Mouse (Mus musculus) hindlimb bud, embryonic 11.5 days (tissue): Measurements from ENCODE around the gene Tppp.
"Not testable (repeated sequence)": the region's sequence is repeated elsewhere in the genome, so short reads cannot be mapped to it uniquely, and the experiment has no call there.

Source experiments
- DNase-seq: peaks from one replicate; pipeline ENCODE4 v3.0.0-alpha.2; 2012; ENCODE audit warnings: low read depth, low spot score; ENCODE audit errors: extremely low spot score

Gene Tppp

DNA sequence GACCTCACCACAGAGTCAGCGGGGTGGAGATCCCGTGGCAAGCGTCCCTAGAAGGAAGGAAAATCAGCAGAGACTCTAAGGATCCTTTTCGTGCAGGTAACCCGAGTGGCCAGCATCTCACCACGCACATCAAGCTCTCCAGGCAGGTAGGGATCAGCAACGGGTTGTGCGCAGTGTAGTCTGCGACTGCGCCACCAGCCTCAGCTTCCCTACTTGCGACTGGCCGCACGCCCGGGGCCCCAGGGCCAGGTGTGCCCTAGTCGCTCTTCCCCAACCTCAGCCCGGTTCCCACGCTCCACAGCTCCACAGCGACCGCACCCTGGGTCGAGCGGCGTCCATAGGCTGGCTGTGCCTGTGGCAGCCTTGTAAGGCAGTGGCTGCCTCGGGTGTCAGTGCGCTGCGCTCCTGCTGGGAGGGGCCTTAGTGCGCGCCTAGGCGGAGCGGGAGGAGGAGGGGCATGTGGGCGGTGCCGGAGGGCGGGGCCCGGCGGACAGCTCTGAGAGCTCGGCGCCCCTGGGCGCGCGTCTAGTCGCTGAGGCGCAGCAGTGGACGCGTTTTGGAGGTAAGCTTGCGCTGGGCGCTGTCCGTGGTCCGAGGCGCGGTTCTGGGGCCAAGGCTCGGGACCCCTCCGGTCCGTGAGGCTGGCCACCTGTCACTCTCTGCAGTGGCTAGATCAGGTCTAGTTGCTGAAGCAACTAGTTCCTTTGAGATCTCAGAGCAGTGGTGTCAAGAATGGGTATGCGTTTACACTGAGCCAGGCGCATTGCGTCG lies at the start of gene Tppp:
Tppp (plus strand) TSS at position 460 of the 771 bp plus-strand sequence.
- DNase-seq = peak; percentile 46

DNA sequence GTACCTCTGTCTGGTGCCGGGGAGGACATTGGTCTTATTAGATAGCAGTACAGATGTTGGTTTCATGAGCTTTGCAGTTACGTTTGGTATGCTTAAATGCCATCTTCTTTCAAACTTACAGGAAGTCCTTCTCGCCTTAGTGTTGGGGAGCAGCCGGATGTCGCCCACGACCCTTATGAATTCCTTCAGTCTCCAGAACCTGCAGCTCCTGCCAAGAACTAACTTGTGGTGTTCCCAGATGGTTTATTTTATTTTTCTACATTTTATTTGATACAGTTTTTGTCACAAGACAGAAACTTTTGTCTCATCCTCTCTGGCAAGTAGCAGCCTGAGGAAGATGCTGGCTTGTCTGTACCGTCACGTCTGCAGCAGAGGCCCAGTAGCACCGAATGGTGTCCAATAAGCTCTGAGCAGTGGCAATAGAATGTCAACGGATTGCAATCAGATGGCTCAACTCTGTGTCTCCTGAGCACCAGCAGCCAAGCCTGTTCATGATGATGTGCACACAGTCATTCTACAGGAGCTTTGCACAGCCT lies 49.0 kb upstream of the Tppp start:
- DNase-seq = no peak

DNA sequence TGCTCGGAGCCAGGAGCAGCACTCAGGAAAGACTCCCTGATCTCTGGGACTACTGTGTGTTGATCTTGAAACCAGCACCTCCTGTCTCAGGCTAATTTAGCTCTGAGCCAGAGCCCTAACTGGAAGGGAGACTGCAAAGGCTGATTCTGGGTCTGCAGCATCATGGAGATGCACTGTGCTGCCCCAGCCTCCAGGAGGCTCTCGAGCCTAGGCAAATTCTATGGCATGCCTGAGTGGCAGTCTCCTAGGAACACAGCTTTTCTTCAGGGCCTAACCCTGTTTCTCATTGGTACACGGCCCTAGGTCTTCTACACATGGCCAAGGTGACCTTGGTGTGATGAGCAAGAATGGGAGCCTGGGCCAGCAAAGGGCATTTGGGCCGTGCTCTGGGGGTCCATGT lies 48.0 kb upstream of the Tppp start:
- DNase-seq = no peak

DNA sequence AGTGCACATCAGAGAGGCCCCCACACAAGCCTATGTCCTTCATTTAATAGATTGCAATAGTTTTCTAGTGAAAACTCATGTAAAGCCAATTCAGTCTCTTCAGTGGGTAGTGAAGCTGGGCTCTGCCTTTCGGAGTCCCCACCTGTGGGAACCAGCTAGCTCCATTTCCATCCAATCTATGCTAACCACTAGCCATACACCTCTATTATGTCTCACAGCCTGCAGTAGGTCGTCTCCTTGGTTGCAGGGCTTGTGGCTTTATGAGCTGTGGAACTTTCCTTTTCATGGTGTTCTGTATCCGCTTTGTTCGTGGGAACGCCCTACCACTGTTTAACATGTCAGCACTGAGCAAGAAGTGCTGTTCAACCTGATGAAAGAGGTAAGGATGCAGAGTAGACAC lies 45.7 kb upstream of the Tppp start, which contains the start of gene Zdhhc11:
Zdhhc11 (plus strand) TSS at position 301 of the 400 bp plus-strand sequence.
- DNase-seq = no peak

DNA sequence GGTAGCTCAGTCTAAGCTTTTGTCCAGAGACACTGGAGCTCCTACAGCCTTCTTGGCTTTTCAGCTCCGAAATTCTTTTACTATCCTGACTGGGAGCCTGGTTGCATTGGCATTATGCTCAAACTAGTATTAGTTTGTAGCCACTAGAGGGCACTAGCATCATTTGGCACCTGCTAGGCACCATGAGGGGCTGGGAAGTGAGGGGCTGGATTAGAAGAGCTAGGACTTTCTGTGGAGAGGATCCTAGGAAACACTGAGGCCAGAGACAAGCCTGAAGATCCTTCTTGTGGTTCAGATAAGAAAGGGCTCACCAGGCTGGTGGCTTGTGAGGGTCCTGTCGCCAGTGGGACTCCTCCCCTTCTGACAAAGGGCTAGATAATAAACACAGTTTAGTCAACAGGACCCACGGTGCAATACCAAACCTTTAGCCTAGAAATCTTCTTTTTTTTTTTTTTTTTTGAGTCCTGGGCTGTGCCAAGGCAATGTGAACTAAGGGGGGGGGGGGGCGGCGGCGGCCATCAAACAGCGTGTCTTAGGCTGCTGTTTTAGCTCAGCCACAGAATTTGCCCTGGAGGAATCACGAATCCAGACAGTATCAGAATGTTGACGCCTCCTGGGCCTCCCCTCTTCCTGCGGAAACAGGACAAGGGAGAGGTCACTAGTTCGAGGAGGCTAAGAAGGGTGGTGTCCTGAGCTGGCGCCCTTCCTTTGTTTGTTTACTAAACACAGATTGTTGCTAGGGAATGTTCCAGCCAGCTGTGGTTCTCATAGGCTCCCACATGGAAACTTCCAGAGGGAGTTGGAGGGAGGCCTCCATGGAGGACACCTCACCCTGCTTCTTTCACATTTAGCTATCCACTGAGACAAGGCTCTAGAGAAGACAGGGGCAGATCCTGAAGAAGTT lies 38.4 kb upstream of the Tppp start:
- DNase-seq = peak; percentile 33

DNA sequence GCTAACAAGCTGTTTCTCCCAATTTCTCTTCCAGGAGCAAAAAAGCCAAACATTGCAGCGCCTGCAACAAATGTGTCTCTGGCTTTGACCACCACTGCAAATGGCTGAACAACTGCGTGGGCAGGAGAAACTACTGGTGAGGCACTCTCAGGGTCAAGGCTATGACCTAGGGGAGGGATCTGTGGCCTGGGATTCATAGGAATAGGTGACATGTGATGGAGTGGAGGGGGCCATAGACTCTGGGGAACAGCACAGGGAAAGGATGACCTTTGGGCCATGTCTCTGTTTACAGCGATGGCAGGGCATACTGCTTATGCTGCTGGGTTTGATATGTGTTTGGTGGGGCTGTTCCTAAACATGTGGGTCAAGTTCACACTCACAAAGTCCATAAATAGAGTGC lies 34.7 kb upstream of the Tppp start:
- DNase-seq = no peak

DNA sequence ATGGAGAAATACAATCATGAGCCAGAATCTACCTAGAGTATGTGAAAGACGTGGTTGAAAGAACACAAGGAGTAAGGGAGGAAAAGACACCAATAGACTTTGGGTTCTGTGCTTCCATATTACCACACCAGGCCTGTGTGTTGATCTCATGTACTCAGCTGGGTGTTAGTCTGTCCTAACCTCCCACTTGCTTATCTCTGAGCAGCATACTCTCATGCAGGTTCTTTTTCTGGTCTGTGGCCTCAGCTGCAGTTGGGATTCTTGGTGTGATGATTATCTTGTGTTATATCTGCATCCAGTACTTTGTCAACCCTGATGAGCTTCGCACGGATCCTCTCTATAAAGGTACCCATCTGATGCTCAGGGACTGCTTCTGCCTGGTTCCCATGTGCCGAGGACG lies 32.3 kb upstream of the Tppp start:
- no peak for DNase-seq

DNA sequence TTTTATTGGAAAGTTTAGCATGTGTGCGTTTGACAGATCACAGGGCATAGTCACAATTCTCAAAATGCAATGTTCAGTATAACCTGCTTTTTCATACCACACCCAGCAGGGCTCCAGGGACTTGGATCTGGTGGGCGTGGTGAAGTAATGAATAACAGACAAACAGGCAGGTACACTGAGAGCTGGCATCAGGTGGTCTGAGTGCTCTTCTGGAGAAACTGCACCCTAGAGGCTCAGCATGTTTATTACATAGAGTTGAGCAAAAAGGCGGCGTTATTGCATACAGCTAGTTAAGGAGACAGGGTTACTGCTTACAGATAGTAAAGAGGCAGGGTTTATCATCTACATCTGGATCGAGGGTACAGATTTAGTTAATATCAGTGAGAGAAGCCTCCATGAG lies 18.9 kb upstream of the Tppp start:
- DNase-seq = no peak

DNA sequence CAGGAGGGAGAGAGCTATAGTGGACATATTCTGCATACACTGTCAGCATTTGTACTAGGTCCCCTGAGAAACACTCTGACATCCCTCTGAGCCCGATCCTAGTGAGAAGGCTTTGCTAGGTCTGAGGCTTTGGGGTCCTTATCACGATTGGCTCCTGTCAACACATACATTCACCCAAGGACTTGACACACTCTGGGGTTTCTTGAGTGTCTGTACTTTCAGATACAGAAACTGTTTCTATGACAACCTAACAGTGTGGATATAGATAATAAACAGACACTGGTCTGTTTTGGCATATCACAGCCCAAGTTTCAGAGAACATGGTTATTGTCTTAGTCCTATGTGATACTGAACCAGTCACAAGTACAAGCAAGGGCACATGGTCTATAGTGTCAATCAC lies 18.4 kb upstream of the Tppp start:
- DNase-seq = no peak

DNA sequence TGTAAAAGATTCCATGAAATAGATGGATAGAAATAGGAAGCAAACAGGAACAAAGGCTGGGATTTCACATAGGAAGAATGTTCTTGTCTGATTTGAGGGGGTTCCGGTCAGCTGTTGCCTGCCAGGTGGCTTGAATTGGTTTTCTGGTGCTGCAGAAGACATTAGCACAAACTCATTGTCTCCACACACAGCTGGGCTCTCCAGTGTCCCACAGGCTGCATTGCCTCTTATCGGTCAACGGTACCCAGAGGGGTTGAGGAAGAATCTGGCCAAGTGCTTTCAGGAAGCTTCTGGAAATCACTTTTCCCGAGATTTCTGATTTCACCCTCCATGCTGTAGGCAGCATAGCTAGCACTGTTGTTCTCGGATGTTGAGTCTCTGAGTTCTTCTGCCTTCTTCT lies 17.9 kb upstream of the Tppp start:
- no peak for DNase-seq

DNA sequence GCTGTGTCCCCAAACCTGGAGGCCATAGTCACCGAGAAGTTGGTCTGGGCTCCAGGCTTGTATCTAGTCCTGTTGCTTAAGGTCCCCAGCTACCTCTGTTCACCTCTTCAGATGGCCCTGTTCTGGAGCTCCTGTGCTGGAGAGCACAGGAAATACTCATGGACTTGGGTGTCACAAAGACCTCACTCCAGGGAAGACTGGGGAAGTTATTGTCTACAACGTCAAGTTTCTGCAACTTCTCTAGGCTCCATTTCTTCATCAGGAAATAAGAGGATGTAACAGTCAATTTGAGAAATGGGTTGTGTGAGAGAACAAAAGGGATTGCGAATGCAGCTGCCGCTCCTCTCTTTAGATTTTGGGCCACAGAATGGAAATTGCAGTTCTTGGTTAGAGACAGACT lies 12.8 kb upstream of the Tppp start:
- DNase-seq = no peak

DNA sequence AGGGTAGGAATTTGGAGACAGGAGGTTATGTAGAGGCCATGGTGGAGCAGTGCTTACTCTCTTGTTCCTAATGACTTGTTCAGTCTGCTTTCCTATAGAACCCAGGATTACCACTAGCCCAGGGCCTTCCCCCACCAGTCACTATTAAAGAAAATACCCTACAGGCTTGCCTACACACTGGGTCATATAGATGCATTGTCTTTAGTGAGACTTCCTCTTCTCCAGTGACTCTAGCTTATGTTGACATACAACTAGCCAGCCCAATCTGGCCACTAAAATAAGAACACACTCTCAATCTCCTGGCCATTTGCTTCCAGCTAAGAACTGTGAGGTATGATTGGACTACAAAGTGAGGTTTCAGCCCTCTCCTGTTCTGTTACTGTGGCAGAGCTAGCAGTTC lies 8.7 kb upstream of the Tppp start:
- DNase-seq = no peak

DNA sequence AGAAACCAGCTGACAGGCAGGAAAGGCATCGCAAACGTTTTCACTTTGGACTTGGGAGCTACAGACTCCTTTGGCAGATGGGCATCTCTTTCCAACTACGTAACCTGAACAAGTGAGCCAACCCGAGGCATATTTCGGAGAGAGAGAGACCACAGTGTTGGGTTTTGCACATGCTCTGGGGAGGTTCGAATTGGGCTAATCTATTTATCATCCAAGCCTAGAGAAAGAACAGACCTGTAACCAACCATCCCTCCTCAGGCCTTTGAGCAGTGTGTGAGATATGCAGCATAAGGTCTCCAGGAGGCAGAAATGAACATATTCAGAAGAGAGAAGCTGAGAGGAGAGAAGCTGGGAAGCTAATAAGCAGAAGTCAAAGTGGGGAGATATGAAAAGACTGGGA lies 8.2 kb upstream of the Tppp start:
- DNase-seq = no peak

DNA sequence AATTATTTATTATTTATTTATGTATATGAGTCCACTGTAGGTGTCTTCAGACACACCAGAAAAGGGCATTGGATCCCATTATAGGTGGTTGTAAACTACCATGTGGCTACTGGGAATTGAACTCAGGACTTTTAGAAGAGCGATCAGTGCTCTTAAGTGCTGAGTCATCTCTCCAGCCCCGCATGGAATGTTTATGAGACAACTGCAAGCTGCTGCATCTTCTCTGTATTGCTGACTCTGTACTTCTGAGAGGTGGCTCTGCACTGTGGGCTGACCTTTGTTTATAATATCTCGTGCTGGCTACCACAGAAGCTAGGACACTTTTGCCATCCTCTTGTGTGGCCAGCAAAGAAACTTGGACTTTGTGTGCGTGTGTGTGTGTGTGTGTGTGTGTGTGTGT lies 7.7 kb upstream of the Tppp start:
- no peak for DNase-seq

DNA sequence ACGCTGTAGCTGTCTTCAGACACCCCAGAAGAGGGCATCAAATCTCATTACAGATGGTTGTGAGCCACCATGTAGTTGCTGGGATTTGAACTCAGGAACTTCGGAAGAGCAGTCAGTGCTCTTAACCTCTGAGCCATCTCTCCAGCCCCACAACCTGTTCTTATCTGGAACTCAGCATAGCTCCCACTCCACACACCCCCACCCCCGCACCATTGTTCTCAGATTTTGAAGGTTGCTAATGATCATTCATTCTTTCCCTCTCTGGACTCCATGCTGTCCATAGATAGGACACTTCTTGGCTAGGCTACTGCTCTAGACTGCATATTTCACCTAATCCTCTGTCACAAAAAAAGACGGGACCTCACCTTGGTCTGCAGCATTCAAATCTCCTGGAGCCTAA lies 2.3 kb upstream of the Tppp start:
- DNase-seq = not testable (repeated sequence)

DNA sequence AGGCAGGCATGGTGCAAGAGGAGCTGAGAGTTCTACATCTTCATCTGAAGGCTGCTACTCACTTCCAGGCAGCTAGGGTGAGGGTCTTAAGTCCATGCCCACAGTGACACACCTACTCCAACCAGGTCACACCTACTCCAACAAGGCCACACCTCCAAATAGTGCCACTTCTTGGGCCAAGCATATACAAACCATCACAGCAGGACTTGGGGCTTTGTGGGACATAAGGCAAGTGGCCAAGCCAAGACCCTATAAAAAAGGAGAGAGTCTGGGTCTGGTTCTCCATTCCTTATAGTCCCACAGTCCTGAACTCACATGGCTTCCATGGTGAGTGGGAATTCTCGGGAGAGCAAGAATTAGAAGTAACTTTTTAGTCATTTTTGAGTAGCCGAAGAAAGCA lies 991 bp upstream of the Tppp start:
- DNase-seq = not testable (repeated sequence)

DNA sequence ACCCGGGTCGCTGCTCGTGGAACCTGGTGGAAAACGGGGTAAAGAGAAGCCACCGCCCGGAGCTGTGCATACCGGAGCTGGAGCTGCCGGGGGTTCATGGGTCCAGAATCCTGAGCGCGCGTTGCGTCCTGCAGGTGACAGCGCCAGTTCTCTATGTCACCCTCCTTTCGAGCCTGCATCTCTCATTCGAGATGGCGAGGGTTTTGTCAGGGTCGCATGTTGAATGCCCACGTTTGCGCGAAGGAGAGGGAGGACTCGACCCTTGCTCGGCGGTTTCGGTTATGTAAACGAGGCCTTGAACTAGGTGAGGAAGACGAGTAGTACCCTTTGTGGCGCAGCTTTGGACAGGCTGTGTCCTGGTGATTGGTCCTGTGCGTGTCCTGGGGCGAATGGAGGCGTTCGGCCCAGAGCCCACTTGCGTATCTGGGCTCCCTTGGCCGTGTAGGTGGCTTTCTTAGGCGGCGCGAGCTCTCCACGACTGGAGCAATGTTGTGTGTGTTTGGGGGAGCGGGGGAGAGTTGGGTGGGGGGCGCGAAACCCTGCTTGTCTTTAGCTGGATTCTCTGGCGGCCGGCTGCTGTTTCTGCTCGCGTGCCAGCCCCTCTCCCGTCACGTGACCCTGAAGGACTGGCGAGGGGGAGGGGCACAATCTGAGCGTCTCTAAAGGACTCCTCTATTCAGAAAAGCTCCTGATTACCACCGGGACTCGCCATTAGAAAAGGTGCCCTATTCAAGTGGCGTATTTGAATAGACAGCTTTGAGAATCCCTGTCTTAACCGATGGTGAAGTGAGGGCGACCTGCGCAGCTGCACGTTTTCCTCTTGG lies 796 bp downstream of the Tppp start:
- DNase-seq = no peak

DNA sequence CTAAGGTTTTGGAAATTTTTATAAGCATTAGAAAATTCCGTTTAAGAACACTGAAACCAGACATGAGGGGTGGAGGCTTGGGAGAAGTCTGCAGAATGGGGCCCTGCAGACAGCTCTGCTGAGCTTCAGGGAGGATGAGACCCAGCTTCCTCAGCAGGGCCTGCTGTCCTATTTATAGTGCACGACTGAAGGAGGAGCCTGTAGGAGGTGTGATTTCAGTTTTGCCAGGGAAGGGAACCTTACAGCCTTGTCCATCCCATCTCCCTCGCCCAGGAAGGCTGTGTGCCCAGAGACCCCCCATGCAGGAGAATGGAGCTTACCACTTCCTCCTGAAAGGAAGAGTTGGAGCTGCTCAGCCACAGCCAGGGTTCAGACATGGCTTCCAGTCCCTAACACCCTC lies 1.5 kb downstream of the Tppp start:
- no peak for DNase-seq

DNA sequence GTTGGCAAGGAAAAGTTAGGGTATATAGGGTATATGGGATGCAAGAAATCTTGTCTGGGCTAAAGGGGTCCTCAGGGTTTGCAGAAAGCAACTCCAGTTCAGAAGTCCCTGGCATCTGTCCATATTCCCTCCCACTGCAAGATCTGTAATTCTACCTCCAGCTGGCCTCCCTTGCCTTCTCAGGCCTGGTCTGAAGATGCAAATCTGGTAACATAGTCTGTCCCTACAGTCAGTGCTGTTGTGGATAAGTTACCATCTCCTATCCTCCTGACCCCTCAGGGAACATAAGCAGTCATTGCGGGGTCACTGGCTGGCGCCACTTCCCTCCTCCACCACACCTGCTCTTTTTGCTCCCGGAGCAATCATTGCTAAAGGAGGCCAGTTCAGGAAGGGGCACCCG lies 6.7 kb downstream of the Tppp start:
- DNase-seq = no peak

DNA sequence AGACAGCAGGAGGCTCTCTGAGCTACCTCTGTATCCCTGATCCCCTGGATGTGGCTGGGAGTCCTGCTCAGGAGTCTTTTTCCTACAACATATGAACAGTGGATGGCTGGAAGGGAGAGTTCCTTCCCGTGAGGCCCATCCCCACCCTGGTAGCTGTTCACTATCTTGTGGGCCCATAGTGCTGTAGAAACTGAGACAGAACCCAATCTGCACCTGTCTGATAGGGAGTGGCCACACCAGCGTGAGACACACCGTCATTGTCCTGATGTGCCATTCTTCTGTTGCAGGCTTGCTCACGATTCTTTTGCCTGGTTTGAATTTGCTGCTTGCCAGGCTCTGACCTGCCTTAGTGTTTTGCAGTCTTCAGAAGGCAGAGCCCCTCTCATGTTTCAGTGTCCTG lies 8.2 kb downstream of the Tppp start:
- DNase-seq = no peak

DNA sequence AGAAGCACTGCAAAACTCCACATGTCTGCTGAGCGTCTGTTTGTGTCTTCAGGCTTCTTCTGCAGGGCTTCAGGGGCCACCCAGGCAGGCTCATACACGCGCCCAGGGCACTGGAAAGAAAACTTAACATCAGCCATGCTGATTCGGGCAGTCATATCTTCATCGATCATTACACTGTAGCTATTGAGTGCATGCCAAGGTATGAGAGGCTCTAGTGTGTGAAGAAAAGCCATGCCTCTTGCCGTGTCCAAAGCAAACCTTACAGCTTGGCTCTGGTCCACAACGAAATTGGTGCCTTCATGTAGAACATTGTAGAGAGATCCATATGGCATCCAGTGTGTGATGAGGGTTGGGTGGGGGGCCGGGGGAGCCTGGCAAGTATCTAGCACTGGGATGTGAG lies 9.8 kb downstream of the Tppp start:
- DNase-seq = not testable (repeated sequence)
